Mouse (Mus musculus) CD4-positive, CD25-positive, alpha-beta regulatory T cell, adult 4 months (primary cell): Measurements from ENCODE around the gene Cbx5. TPM values are rescaled to one million over a fixed set of nuclear protein-coding genes. Genes with fewer than 3 reads are reported as not detected.

Source experiments
- ATAC-seq: one replicate; pipeline ENCODE4 v1.8.0; 2017
- polyA plus RNA-seq, 2 experiments: library from polyadenylated mRNA; unstranded; fragments of 100-300 nt; shearing (Covaris generic); gene quantifications; one replicate each; pipeline ENCODE4 v1.2.1; 2017

The Cbx5 gene
- polyA plus RNA-seq, 2 experiments from 2014 or later = 20.0 to 24.9 TPM

DNA sequence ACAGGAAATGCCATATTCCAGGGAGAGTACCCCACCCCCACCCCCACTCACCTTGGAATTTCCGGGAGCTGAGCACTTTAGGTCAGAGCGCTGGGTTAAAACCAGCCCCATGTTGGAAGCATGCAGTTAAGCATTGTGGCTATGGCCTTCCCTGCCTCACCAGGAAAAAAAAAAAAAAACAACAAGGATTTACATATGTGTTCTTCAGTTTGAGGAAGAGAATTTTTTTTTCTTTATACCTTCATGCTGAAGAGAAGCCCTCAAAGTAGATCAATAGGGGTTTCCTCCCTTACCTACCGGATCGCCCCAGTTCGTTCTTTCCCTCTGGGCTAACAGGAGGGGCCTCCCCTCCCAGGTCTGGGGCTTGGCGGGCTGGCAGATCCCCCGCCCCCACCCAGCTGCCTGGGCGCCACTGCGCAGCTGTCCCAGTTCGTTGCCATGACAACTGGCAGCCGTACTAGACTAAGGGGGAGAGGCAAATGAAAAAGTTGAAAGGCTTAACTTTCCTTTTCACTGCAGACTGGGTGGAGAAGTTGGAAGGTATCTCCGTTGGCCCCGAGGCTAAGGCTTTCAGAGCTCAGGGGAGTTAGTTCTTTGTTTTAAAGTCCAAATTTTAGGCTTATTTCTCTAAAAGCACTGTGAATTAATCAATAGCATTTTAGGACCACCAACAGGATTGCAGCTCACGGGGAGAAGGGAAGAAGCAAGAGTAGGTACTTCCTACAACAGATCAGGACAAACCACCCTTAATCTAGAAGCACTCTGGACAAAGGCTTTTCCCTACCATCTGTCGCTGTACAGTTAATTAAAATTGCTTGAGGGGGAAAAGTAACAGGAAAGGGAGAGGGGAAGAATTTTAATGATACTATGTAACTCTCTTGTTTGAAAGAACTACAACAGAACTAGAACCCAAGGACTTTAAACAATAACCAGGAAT lies 24.4 kb downstream of the Cbx5 start:
- ATAC-seq = peak; percentile 98

DNA sequence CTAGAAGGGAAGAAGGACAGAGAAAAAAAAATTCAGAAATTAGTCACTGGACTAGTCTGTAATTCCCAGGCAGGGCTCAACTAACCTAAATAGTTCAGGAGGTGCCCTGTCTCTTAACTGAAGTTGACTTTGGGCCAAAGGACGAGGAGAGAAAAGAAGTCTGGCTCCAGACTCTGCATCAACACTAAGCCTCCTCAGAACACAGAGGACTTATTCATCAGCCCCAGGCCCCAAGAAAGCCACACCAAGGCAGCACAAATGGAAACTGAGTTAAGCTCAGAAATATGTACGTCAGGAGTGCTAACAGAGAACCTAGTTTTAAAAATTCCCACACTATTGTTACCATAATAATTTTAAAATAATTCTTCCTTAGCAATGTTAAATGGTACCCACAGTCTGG lies 25.5 kb downstream of the Cbx5 start:
- ATAC-seq = no peak

DNA sequence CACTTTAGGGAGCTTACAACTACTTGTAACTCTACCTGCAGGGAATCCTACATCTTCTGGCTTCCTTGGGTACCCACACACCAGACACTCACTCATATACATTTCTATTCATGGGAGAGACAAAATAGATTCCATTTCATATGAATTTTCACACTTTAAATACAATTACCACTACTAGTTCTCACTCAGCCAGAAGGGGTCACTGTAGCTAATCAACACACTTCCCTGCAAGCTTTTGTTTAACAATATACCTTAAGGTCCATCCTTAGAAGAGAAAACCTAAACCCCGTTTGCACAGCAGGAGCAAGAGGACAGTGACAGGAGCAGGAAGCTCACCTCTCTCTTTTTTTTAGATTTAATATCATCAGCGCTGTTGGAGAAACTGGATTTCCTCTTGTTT lies 34.5 kb downstream of the Cbx5 start:
- ATAC-seq = no peak

DNA sequence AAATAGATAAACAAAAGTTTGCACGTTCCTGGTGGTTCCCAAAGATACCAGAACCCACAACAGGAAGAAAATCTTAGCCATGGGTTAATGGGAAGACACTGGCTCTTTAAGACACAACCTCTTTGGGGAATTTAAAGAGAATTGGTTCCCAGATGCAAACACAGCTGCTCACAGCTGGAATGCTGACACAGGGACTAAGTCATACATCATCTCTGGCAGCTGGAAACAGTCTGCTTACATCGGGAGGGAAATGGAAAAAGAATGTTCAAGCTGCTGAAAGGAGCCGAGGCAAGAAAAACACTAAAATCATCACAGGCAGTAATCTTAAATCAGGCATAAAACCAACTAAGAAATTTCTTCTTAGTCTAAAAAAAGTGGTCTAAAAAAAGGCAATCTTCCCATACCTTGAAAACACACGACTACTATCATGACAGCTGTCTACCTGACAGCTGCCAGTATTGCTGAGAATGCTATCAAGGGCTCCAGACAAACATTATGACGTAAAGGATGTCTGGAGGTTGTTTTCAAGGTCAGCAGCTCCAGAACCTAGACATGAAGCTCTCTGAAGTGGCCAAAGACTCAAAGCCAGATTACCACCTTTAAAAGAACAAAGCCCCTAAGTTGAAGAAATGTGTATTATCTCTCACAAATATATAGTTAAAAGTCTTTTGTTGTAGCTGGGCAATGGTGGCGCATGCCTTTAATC lies 37.4 kb downstream of the Cbx5 start:
- ATAC-seq = no peak

DNA sequence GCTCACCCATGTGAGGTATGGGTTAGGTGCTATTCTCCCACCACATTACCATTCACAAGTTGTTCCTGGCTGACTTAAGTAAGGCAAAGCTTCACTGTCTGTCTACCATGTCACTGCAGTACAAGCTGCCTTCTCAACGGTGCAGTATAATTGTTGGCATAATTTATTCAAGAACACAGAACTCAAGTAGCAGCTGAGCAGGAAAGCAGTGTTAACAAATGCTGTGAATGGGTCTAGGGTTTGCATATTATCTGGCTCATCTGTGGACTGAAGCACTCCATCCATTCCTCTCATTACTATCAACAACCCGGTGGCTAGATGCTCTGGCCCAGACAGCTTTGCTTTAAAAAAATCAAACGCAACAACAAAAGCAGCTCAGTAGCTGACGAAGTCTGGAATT lies 41.8 kb downstream of the Cbx5 start:
- ATAC-seq = no peak

DNA sequence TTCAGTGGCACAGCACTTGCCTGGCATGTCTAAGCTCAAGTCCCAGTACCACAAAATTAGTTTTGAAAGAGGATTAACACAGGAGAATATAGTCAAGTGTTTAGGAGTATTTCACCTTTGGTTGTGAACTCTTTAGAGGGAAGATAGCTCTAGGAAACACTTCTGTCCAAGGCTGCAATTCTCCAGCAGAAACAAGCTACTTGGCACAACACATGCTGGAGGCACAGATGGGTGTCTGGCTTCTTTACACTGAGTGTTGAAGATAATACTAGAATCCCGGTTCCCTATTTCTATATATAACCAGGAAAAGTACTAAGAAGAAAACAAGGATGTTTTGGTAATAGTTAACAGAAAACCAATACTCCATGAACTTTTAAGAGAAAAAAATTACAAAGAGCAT lies 42.8 kb downstream of the Cbx5 start:
- no peak for ATAC-seq

DNA sequence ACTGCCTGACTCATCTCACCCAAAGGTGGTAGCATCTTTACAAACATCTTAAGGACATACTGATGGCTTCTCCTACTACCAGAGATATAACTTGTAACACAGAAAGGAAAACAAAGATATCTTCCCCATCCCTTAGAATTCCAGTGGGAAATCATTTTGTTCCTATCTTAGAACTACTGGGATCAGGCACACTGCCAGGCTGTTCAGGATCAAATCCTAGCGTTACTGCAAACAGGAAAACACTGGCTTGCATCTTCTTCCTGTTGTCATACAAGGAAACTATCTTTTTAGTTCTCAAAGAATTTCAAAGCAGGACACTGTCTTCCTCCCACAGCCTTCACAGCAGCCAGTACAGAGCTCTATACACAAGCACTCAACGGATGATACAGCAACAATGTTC lies 46.0 kb downstream of the Cbx5 start:
- no peak for ATAC-seq

DNA sequence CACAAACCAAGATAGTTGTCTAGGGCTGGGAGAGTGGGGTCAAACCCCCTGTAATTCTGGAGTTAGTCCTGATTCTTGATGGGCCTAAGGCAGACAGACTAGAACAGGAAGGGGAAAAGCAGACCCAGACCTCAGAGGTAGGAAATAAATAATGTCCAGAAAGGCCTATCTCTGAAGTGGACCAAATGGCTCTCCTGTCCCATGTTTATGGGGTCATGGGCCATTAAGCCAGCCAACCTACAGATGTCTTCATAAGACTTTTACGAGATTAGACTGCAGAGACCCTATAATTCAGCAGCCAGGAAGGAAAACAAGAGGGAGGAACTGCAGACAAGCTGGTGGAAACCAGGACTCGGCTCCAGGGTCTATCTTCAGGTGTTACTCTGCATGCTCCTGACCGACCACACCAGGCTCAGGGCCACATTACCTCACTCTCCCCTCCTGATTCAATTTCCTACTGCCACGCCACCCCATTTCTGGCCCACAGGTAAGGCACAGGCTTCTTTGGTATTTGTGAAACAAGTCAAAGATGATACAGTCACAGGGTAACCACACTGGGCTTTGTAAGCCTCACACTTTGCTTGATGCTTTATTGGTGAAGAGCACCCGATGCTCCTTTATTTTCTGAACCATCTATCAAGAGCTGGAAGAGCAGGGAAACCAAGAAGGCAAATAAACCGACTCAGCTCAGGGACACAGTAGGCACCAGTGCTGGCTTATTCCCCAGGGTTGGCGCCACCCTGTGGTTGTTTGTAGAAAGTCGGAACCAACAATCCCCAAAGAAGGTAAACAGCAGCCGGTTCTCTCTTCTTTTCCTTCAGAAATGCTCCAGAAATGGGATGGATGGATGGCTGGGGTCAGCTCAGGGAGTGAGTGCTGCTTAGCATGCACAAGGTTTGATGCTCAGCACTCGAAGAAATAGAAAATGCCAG lies 48.8 kb downstream of the Cbx5 start:
- ATAC-seq = peak; percentile 62

DNA sequence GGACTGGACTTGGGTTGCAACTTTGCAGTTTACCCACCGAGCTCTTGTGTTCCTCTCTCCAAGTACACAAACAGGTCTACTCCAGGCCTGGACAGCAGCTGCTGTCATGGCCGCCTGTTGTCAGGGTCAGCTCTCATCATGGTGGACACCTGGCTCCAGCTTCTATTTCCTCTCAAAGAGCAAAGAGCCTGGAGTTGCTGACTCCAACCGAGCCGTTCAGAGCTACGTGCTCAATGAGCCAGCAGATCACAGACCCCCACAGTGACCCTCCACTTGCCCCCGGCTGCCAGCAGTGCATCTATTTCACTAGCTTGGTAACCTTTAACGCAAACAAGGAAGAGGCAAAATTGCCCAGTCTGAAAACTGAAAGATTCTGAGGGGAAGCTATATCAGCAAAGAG lies 49.5 kb downstream of the Cbx5 start:
- no peak for ATAC-seq

DNA sequence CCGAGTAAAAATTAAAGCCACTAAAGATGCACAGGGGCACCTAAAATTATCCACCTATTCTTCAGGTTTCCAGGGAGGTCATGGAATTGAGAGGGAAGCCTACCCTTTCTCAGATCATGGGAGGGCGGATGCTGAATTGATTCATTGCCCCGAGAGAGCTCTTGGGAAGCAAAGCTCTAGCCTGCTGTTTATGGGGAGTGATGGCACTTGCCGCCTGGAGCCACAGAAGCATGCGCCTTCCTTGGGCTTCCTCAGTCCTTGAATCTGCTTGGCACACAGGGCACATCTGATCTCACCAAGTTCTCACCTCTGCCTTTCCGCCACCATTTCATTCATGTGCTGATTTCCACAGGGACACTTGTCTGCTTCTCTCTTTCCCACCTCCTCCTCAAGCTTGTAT lies 51.8 kb downstream of the Cbx5 start:
- ATAC-seq = no peak

DNA sequence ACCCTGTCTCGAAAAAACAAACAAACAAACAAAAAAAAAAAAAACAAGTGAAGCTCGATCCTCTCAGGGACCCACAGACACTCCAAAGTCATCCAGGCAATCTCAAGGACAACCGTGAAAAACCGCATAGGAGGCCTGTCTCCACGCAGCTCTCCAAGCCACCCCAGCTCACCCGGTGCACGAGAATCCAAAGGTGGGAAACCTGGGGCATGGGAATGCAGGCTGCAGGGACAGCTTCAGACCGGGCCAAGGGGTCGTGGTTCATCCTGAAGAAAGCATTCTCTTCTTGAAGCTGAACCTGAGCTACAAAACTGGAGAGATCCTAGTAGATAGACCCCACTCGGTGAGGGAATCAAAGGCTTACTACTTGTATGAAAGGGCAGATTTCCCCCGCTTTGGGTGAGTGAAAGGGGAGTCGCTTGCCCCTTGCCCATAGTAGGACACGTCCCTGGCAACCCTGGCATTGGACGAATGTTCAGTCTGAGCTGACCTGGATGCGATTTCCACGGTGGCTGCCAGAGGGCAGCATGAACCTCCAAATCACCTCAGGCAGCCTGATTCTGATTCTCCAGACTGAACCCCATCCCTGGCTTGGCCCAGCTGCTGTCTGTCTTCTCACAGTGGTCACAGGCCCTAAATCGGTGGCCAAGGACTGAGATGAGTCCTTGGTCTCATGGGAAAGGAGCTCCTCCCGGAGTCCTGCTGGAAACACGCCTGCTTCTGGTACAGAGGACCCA lies 54.0 kb downstream of the Cbx5 start:
- no peak for ATAC-seq

DNA sequence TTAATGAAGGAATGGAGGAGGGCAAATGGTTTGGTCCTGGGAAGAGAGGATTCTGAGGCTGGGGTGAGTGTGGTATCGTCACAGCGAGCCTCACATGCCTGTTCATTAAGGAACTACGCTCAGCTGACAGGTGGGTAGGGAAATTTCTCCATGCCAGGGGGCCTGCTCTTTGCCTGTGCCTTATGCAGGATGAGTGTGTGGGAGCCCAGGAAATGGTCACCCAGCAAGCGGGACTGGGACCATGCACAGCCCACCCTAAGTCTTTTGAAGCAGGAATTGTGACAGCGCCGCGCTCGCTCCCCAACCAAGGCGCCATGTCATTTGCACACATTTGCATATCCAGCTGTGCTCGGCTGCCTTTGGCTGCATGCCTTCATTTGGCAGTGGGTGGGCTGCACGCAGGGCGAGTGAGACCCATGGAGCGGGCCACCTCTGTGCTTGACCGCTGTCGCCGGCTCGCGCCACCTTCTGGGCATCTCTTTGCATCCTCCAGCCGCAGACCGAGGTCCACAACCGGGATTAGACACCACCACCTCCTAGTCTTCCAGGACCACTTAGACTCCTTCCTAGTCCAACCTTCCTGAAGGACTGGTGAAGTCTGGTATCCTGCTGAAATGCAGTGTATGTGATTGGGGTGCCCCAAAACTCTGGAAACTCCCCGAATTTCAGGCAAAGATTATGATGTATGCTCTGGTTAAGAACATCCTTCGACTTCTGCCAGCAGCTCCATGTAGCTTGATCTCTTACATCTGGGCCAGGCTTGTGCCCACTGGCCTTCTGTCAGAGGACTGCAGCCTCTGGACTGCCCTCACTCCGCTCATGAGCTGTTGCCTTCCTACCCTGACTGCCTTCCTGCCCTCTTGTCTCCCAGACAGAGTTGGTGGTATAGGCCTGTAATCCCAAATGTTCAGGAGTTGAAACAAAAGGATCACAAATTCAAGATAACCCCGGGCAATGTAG lies 55.7 kb downstream of the Cbx5 start:
- no peak for ATAC-seq

DNA sequence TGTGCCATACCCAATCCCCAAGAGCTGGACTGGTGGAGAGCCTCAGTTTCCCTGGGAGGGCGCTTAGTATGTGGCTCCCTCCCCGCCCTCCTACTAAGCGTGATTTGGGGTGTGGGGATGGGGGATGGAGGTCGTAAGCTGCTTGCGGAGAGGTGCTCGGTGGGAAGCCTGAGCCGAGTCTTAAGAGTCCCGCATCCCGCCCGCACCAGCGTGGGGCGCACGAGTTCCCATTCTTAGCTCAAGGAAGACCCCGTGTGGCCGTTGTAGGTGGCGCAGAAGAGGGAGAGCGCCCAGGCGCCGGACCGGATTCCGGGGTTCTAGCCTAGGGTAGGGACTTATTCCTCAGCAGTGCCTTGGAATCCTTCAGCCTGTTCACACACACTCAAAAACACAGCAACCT lies 56.5 kb downstream of the Cbx5 start:
- peak; percentile 60 for ATAC-seq

DNA sequence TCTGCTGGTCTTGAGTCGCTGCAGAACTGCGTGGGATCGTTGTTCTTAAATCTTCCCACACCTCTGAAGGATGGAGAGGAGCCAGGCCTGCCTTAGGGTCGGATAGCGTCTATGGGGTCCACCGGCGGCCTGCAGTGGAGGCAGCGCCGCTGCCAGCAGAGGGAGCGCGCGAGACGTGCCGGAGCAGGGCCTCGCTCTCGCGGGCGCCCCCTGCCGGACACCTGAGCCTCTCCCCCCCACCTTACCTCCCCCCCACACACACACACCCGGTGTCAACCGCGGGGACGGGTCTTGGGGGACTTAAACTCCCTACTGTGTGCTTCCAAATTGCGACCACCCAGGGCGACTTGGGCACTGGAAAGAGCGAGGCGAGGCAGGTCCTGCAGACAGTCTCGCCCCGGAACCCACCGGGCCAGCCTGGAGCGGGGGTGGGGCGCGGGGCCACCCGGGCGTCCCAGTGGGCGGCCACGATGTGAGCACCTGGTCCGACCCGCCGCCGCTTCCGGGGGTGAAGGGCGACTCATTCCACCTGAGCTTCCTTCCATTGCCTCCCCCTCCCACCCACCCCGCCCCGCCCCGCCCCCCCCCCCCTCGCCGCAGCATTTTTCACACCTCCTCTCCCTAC lies 57.3 kb downstream of the Cbx5 start:
- ATAC-seq = peak; percentile 76

DNA sequence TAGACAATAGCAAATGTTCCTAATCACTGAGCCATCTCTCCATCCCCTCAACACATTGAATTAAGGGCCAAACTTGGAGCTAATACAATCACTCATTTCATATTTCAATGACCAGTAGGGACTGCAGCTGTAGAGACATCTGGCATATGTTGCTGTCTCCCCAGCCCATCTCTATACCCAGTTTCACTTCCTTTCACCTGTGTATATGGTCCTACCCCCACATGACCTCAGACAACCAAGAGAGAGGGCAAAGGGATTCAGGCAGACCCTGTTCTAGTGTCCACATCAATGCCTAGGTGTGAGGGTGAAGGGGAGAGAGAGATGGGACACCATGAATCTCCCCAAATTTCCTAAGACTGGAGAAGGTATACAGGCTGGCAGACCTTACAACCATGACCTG lies 59.2 kb downstream of the Cbx5 start:
- ATAC-seq = no peak

DNA sequence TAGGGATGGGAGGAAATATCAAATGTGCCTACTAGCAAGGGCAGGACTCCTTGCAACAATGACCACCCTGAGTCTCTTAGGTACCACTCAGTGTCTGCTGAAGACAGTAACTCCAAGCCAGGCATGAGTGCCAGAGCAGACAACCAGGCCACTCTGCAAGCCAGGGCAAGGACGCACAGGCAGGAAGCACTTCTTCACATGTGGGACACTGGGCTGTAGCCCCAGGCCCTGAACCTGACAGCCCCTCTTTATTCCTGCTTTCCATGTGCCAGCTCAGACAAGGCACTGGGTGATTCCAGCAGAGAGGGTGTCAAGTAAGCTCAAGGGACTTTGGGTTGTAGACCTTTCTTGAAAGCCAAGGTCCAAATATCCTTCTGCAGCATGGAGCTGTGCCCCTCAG lies 60.8 kb downstream of the Cbx5 start:
- no peak for ATAC-seq

DNA sequence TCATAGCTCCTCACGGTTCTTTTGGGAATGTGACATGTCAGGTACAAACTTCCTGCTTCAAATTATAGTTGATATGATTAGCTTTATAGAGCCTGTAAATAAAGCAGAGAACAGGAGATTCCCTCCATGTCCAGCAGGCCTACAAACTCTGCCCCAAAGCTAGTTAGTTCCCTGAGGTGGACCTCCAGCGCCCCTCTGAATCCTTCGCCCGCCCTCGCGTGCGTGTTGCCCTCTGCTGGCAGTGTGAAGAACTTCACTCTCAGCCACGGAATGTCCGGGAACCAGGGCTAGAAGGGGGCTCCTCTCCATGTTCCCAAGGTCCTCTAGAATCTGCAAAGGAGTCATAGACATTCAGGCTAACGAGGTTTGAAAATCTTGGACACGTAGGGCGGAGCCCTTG lies 61.5 kb downstream of the Cbx5 start:
- ATAC-seq = no peak

DNA sequence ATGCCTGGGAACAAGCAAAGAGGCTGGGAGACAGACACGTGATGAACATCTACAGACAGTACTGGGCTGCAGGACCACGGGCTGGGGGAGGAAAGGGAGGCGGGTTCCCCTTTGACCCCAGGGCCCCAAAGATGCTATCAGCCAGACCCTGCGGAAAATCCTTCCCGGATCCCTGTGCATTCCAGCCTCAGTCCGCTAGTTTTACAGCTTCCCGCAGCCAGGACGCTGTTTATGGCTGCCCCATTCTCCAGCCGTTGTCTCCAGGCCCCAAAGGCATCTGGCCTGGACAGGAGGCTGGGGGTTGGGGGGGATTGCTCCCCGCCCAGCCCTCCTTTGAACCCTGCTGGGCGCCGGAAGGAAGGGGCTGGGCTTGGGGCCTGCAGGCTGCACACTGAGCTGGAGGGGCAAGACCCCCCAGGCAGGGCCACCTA lies 62.0 kb downstream of the Cbx5 start:
- no peak for ATAC-seq

DNA sequence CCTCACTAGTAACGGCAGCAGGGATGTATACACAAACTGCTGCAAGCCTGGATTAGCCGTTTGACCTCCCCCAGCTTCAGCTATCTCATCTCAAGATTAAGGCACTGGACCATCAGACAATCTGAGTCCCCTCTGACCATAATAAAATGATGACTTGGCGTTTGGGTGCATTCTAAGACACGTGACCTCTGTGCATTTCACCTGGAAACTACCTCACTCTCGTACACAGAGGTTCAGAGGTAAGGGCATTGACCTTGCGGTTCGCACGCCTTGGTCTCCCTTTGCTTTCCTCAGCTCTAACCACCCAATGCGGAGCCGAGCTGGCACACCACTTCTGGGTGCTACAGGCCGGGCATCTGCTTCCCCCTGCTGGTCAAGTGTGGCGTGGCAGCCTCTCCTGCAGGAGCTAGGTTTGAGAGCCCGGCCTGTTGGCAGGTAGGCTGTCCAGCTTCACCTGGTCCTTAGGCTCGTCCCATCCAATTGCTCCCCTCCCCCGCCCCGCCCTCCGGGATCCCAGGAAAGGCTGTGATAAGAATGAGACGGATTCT lies 62.7 kb downstream of the Cbx5 start:
- peak; percentile 81 for ATAC-seq

DNA sequence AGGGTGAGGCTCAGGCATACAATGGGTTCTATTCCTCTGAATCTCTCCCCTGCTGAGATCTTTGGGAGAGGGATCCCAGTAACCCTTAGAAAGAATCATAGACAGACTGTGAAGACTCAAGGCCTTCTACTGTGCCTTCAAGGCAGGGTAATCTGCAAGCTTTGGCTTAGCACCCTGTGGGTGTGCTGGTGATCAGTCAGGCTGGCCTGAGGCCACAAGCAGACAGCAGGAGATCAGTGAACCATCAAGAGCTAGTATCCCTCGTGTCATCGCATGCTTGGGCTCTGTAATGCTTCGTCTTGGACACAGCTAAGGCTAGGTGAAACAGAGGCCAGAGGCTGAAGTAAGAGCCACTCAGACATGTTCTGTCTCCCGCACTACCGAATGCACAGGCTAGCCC lies 66.4 kb downstream of the Cbx5 start:
- ATAC-seq = no peak
